Mouse (Mus musculus): ENCODE data around the gene Dolk. TPM values are rescaled to one million over a fixed set of nuclear protein-coding genes. Genes with fewer than 3 reads are reported as not detected.

Dolk gene
- total RNA-seq, 2 experiments from 2014 or later = 8.7 to 11.2 TPM

- no peak for ATAC-seq (replicated peaks; ENCODE audit: low FRiP score, low TSS enrichment, poor library complexity, severe bottlenecking)
Measured at GRCm38 (mm10) chr2:30269241-30269990, 16.7 kb downstream of the Dolk start.

DNA sequence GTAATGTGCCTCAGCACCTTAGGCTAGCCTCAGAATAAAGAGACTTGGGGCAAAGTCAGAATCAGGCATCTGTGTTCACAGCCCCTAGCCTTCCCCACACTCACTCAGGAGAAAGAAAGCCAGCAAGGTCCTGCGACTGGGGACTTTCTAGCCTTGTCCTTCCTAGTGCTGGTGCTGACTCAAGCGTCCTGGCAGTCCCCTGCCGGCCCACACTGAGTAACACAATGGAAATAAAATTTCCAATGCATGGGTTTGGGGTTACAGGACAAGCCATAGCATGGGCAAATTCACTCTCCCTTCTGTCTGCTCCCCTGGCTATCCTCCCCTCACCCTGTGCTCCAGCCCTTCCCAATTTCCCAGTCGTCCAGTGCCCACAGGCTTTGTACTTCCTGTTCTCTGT lies 17.8 kb downstream of the Dolk start:
- ATAC-seq (replicated peaks; ENCODE audit: low FRiP score, low TSS enrichment, poor library complexity, severe bottlenecking) = no peak

DNA sequence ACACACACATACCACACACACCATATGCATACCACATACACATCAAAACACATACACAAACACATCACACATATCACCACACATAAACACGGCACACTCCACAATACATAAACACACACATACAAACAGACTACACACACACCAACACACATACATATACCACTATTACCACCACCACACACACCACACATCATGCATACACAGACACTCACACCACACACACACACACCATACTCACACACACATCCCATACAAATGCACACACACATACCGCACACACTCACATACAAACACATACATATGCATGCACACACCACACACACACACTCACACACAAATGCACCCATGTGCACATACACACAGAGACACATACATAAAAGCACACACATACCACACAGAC lies 18.7 kb downstream of the Dolk start:
- no peak for ATAC-seq (replicated peaks; ENCODE audit: low FRiP score, low TSS enrichment, poor library complexity, severe bottlenecking)

DNA sequence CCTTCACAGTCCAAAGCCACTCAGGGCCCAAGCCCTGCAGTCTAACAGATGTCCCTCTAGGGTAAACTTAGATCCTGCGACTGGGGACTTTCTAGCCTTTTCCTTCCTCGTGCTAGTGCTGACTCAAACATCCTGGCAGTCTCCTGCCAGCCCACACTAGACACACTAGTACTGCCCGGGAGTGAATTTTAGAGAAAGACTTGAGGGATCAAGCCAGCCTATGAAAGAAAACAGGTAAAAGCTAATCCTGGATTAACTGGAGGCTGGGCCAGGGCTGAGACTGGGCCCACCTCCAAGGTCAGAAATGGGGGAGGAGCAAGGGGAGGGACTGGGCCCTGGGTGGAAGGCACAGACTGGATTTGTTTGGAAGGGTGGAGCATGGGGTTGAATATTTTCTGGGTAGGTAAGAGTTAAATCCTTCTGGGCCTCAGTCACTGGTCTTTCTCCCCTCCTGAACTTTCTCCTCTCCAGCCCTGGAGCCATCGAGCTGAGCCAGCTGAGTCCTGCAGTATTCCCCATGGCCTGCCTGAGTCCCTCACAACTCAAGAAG lies 19.7 kb downstream of the Dolk start:
- peak; percentile 53; the same call in 1 of the 2 replicates for ATAC-seq (replicated peaks; ENCODE audit: low FRiP score, low TSS enrichment, poor library complexity, severe bottlenecking)

DNA sequence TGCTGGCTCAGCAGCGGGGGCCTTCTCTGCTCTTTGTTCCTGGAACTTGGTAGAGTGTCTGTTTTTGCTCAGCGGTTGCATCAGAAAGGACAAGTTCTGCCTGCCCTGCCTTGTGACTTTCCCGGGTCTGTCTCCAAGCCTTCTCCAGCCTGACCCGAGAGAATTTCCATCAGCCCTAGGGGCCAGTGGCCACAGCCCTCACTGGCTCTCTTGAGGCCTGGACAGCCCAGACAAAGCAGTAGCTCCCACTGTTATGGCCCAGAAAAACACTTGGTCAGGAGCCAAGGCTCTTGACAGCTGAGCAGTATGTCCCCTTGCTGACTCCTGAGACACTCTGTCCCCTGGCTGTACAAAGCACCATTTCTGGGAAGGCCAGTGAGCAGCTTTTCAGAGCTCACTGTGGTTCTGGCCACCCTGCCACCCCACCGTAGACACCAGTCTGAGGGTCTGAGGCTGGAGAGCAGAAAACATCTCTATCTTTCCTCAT lies 20.3 kb downstream of the Dolk start, which contains the start of gene Phyhd1:
Gene Phyhd1 (plus strand): TSS at position 437 of the 487 bp plus-strand sequence.
- no peak for ATAC-seq (replicated peaks; ENCODE audit: low FRiP score, low TSS enrichment, poor library complexity, severe bottlenecking)

DNA sequence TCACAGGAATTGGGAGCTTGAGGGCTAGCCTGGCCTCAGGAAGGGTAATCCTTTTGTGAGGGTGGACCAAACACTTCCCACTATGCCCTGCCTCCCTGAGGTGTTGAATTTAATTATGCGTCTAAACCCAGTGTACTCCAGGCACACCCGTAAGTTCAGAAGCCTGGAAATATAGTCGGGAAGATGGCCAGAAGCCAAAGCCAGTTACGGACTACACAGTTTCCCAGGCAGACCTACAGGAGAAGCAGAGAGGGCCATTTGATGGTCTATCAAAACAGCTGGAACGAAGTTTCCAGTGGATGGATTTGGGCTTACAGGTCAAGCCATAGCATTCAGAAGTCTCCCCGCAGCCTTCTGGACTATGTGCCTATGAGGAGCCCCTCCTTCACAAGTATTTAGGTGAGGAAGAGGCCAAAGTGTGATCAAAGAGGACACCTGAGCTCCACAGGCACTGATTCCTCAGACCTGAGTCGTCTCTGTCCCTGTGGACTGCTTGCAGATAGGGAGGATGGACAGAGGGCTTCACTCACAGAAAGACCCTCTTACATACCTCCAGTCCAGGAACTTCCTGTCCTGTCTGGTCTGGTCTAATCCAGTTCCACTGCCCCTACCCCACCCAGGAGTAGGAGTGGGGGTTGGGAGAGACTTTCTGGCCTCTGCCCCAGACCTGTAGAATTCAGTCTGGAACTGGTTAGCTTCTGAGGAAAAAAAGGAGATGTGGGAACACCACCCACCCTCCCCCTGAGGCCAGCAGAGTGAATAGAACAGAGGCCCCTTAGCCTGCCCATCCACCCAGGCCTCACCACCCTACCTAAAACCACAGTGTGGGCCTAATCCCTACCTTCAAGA lies 21.2 kb downstream of the Dolk start:
- ATAC-seq (replicated peaks; ENCODE audit: low FRiP score, low TSS enrichment, poor library complexity, severe bottlenecking) = no peak

DNA sequence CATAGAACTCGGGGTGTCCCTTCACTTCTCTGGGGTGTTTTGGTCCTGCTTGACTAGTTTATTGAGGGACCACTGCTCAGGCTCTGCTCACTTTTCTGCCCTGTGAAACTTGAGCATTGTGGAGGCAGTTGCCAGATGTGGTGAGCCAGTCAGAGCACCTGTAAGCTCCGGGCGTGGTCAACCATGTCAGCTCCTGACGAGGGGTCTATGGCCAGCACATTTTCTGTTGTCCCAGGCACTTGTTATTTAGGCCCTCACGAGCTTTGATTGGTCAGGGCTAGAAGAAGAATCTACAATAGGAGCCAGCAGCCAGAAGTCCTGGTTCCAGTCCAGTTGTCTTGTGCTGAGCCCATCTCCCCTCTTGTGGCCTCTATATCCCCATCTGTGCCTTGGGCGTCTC lies 22.3 kb downstream of the Dolk start:
- ATAC-seq (replicated peaks; ENCODE audit: low FRiP score, low TSS enrichment, poor library complexity, severe bottlenecking) = no peak

DNA sequence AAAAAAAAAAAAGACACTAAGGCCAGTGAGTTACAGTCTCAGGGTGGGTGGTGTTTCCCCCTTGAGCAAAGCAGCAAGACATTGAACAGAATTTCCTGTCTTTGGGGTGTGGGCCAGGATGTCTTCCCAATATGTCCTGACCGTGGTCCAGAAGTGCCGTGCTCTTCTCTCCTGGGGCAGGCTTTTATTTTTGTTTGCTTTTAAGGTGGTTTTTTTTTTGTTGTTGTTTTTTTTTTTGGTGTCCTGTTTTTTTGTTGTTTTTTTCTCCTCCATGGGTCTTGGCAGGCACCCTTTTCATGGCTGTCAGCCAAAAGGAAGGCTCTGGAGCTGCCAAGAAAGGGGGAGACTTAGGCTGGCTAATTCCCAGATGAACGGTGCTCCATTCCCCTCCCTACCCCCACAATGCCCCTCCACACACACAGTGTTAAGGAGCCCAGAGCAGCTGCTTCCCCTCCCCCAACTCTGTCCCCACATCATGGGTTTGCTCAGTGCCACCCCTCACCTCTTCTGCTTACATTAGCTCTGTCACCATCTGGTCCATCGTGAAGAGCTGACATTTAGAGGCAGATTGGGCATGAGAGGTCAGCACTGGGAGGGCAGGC lies 23.2 kb downstream of the Dolk start:
- no peak for ATAC-seq (replicated peaks; ENCODE audit: low FRiP score, low TSS enrichment, poor library complexity, severe bottlenecking)

DNA sequence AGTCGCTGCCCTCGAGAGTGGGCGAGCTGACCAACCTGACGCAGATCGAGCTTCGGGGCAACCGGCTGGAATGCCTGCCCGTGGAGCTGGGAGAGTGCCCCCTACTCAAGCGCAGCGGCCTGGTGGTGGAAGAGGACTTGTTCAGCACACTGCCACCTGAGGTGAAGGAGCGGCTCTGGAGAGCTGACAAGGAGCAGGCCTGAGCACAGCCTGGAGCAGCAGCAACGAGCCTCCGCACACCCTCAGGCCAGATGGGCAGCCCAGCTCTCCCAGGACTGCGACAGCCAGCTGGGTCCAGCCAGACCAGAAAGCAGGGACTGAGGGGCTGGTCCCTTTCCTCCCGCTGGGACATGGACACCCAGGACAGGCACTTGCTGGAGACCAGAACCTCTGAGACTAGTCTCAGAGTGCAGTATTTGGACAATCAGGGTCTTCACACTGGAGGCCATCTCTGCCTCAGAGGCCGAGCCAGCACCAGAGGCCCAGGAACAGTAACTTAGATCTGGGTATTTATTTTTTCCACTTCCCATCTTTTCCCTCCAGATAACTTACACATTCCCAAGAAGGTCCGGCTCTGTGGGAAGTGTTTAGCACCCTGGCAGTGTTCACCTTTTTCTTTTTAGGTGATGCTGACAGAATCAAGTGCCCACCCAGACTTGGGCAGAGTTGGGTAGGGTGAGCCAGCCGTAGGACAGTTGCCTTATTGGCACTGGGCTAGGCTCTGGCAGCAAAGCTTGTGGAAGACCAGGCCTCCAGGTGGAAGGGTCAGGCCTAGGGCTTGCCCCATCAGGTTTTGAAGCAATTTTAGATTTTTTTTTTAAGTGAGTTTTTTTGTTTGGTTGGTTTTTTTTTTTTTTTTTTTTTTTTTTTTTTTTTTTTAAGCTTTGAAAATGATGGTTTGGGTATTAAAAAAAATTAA lies 24.0 kb downstream of the Dolk start:
- no peak for ATAC-seq (replicated peaks; ENCODE audit: low FRiP score, low TSS enrichment, poor library complexity, severe bottlenecking)

- ATAC-seq (replicated peaks; ENCODE audit: low FRiP score, low TSS enrichment, poor library complexity, severe bottlenecking) = no peak
Measured at GRCm38 (mm10) chr2:30261064-30261736, 24.9 kb downstream of the Dolk start.

- no peak for ATAC-seq (replicated peaks; ENCODE audit: low FRiP score, low TSS enrichment, poor library complexity, severe bottlenecking)
Measured at GRCm38 (mm10) chr2:30259131-30260064, 26.7 kb downstream of the Dolk start.

GRCm38 (mm10) chr2:30258600-30258999 lies 27.5 kb downstream of the Dolk start:
- no peak for ATAC-seq (replicated peaks; ENCODE audit: low FRiP score, low TSS enrichment, poor library complexity, severe bottlenecking)

DNA sequence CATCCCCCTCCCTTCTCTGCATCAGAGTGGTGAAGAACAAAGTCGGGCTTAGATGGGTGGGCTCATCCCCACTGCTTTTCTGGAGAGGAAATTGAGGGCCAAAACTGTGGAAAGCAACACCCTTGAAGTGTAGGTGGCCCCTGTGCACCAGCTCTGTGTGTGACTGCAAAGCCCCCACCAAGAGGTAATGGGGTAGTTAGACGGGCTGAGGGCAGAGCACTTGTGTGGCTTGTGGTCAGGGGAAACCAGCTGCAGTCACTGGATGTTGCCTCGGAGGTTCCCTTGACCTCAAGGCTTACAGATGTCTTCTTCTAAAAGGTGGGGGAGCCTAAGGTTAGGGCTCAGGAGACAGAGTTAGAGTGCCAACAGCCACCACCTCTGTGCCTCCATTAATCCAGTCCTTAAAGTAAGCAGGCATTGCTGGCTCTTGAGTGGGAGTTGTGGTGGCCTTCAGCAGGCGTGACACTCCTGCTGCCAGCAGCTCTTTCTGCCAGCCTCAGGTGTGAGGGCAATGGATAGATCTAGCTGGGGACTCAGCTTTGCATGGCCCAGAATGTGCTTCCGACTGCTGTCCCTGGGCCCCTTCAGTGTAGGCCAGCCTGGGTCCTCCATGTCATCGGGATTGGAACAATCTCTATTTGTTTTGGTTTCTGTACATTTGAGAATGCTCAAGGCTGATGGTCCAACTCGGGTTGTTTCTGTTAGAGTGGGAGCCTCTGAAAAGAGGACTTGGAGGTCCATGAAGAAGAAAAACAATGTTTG lies 28.3 kb downstream of the Dolk start:
- no peak for ATAC-seq (replicated peaks; ENCODE audit: low FRiP score, low TSS enrichment, poor library complexity, severe bottlenecking)

DNA sequence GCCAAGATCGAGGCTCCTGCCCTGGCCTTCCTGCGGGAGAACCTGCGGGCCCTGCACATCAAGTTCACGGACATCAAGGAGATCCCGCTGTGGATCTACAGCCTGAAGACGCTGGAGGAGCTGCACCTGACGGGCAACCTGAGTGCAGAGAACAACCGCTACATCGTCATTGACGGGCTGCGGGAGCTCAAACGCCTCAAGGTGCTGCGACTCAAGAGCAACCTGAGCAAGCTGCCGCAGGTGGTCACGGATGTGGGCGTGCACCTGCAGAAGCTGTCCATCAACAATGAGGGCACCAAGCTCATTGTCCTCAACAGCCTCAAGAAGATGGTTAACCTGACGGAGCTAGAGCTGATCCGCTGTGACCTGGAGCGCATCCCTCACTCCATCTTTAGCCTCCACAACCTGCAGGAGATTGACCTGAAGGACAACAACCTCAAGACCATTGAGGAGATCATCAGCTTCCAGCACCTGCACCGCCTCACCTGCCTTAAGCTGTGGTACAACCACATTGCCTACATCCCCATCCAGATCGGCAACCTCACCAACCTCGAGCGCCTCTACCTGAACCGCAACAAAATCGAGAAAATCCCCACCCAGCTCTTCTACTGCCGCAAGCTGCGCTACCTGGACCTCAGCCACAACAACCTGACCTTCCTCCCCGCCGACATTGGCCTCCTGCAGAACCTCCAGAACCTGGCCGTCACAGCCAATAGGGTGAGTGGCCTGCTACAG lies 29.4 kb downstream of the Dolk start:
- ATAC-seq (replicated peaks; ENCODE audit: low FRiP score, low TSS enrichment, poor library complexity, severe bottlenecking) = no peak

DNA sequence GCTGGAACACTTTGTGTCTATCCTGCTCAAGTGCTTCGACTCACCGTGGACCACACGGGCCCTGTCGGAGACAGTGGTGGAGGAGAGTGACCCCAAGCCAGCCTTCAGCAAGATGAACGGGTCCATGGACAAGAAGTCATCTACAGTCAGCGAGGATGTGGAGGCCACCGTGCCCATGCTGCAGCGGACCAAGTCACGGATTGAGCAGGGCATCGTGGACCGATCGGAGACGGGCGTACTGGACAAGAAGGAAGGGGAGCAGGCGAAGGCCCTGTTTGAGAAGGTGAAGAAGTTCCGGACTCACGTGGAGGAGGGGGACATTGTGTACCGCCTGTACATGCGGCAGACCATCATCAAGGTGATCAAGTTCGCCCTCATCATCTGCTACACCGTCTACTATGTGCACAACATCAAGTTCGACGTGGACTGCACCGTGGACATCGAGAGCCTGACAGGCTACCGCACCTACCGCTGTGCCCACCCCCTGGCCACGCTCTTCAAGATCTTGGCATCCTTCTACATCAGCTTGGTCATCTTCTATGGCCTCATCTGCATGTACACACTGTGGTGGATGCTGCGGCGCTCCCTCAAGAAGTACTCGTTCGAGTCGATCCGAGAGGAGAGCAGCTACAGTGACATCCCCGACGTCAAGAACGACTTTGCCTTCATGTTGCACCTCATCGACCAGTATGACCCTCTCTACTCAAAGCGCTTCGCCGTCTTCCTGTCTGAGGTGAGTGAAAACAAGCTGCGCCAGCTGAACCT lies 30.3 kb downstream of the Dolk start:
- no peak for ATAC-seq (replicated peaks; ENCODE audit: low FRiP score, low TSS enrichment, poor library complexity, severe bottlenecking)

All from megakaryocyte-erythroid progenitor cell, adult 5-6 weeks (primary cell).